Mouse (Mus musculus) gastrocnemius, postnatal 4 days (tissue): ENCODE measurements around the gene Sbpl. TPM values are rescaled to one million over a fixed set of nuclear protein-coding genes. Genes with fewer than 3 reads are reported as not detected.

ENCODE experiments used
- DNase-seq, 2 experiments: peaks; one replicate each; pipeline ENCODE4 v3.0.0; 2021 to 2022; ENCODE audit warnings: low spot score in 2 of 2, mixed read lengths in 2 of 2
- long read RNA-seq, 2 experiments: library from polyadenylated mRNA; stranded (forward); transcript quantifications; one replicate each; pipeline ENCODE4 v2.0.0; 2021
- total RNA-seq, 2 experiments: library from RNA; stranded (reverse); gene quantifications; 2 replicates each; pipeline ENCODE4 v1.2.3; 2021

The Sbpl gene
- not detected for total RNA-seq
- long read RNA-seq, experiment 1, result 0 reads
- long read RNA-seq, experiment 2, result 0 reads

GRCm38 (mm10) chr17:23955174-23955573 lies at the start of gene Sbpl:
TSS of gene Sbpl (minus strand) at chr17:23955274.
- DNase-seq, result no peak

- DNase-seq, result no peak
These were observed 49.1 kb upstream of the Sbpl start for GRCm38 (mm10) chr17:24004071-24004665.

- peak in 1 of 2 experiments; percentile 26 for DNase-seq
These were observed 45.3 kb upstream of the Sbpl start for GRCm38 (mm10) chr17:24000404-24000803.

- no peak for DNase-seq
These were observed 43.3 kb upstream of the Sbpl start for GRCm38 (mm10) chr17:23998383-23998782.

GRCm38 (mm10) chr17:23997901-23998300 lies 42.8 kb upstream of the Sbpl start, which contains the start of gene Prss22:
TSS of gene Prss22 (minus strand) at chr17:23998100.
- DNase-seq, result no peak

GRCm38 (mm10) chr17:23995421-23995820 lies 40.3 kb upstream of the Sbpl start:
- DNase-seq, result no peak

- DNase-seq, result no peak
These were observed 39.6 kb upstream of the Sbpl start for GRCm38 (mm10) chr17:23994667-23995066.

DNA sequence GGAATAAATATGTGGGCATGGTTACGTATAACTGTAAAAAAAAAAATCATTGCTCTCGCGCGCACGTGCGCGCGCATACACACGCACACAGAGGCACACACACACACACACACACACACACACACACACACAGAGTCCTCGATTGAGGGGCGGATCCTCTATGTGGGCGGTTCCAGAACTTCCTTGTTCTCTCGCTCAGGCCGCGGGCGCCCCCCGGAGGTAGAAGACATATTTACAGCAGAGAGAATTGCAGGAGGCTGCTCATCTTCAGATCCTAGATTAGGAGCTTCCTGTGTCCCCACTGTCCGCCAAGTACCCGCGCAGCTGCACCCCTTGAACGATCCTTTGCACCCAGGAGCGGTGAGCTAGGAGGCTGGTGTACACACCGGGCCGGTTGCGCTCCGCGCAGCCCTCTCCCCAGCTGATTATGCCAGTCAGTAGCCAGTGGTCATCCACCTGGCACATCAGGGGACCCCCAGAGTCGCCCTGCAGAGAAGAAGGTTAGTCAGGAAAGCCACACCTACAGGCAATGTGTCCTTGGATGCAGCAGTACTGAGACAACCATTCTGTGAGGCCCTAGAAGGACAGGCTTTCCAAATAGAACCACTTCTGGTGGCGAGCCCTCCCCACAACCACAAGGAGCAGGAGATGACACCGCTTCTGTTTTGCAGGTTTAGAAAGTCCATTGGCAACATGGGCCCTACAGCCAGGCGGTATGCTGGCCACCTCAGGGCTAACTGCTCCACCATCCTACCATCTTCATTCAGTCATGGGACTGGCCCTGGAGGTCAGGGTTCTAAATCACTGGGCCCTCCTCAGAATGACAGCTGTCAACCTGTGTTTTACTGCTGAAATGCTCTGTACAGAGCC lies 38.7 kb upstream of the Sbpl start:
- peak; percentile 88 to 94 for DNase-seq

GRCm38 (mm10) chr17:23992789-23993553 lies 37.9 kb upstream of the Sbpl start:
- no peak for DNase-seq

- no peak for DNase-seq
These were observed 34.7 kb upstream of the Sbpl start for GRCm38 (mm10) chr17:23989802-23990201.

DNA sequence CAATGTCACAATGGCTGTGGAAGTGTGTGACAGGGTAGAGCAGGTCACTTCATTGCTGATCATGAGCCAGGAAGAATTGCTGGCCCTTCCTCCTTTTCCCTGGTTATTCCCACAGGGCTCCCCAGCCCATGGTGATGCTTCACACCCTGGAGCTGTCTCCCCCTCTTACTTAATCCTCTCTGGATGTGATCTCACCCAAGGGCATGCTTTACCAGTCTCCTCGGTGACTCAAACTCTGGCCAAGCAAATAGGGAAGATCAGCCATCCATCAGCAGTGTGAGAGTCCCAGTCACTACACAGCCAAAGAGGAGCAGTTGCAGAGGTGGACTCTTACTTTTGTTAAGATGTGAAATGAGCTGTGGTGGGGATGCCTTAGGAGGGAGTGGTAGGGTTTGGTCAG lies 29.9 kb upstream of the Sbpl start:
- DNase-seq, result no peak

GRCm38 (mm10) chr17:23982912-23983311 lies 27.8 kb upstream of the Sbpl start:
- DNase-seq, result no peak

- no peak for DNase-seq
These were observed 25.3 kb upstream of the Sbpl start, which contains the start of gene Prss30 for GRCm38 (mm10) chr17:23980297-23980909. TSS of gene Prss30 (minus strand) at chr17:23980566.

GRCm38 (mm10) chr17:23979471-23979870 lies 24.4 kb upstream of the Sbpl start:
- no peak for DNase-seq

DNA sequence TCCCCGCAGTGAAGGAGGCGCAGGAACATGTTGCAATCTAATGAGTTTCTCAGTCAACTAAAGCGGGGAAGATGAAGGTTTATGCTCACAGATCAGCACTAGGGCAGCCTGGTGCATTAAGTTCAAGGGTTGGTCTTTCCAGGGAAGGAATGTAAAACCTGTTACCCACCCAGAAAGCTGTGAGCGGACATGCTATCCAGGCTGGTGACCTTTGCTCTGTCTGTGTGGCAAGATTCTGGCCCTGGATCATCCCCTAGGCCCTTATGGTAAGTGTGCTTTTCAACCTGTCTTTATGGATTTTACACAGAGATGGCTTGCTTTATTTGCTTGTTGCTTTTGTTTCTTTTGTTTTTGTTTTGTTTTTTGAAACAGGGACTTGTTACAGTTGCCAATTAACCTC lies 21.6 kb upstream of the Sbpl start:
- DNase-seq, result no peak

DNA sequence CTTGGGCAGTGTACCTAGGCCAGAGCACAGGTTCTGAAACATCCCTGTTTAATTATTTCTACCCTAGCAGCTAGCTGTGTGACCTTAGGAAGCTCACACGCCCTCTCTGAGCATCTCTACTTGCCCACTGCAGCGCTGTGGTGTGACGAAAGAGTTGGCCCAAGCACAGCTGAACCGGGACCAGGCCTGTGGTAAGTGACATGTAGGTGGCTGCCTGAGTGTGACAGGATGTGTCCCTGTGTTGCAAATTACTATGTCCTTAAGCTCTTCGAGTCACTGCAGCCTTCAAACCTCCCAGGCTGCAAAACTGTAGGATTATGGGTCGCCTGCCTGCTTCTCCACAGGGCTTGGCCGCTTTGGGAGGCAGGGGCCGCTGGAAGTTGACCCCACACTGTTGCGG lies 16.2 kb upstream of the Sbpl start:
- no peak for DNase-seq

GRCm38 (mm10) chr17:23969231-23969630 lies 14.2 kb upstream of the Sbpl start:
- peak; percentile 50 to 74 for DNase-seq

GRCm38 (mm10) chr17:23968780-23969179 lies 13.7 kb upstream of the Sbpl start:
- DNase-seq, result no peak

DNA sequence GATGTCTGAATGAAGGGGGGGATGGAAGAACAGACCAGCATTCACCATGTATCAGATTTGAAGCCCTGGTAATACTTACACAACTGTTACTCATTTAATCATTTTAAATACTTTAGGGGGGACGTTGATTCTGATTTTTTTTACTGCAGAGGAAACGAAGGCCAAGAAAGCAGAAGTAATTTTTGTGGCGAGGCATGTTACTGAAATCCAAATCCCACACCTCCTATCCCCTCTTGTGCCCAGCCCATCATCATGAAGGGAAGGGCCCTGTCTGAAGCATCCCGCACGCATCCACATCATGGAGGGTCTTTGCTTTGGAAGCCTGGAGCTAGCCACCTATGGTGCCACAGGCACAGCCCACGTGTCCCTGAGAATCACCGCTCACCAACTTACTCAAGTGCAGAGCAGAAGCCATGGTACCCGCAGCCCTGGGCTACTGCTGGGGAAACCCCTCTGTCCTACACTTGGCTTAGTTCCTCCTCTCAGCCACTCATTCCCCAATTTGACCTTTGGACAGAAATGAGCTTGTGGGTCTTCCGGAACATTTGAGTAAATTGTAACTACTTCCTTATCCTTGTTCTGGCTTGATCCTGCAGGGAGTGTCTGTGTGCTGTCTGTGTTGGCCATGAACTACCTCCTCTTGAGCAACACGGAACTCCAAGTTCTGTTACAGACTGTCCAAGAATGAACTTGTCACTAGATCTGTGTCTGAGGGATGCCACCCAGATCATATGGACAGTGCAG lies 11.8 kb upstream of the Sbpl start:
- DNase-seq, result no peak

DNA sequence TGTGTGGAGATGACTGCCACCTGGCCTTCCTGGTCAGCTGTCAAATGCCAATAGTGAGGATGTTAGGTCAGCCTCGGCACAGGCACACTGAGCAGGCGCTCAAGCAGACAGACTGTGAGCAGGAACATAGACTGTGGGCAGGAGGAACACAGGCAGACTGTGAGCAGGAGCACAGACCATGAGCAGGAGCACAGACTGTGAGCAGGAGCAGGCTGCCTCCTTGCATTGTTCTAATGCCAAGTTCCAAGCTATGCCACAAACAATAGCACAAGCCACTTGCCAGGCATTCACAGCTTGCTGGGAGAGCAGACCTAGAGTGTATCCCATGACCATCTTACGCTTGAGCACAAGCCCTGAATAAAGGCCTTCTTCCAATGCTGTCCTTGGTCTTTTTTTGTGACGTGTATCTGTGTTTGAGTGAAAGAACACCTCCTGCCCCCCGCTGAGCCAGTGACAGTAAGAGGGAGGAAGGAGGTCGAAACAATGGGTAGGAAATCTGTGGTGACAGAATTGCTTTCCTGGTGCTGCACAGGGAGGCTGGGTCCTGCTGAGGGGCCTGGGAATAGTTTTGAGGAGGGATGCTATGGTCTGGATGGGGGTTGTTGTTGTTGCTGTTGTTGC lies 10.8 kb upstream of the Sbpl start:
- no peak for DNase-seq
